Mouse (Mus musculus): ENCODE results near the gene BC029722.
"Not testable (repeated sequence)": the region's sequence is repeated elsewhere in the genome, so short reads cannot be mapped to it uniquely, and the experiment has no call there.

BC029722 gene

GRCm38 (mm10) chr2:155819392-155819448 lies at the start of gene BC029722:
Gene BC029722 (minus strand): TSS chr2:155819426.
- no peak for DNase-seq (ENCODE audit: inconsistent age in 2 of 2, low spot score in 1 of 2)

- DNase-seq (ENCODE audit: inconsistent age in 2 of 2, low spot score in 1 of 2): no peak
Measured at GRCm38 (mm10) chr2:155868320-155868719, 49.1 kb upstream of the BC029722 start.

DNA sequence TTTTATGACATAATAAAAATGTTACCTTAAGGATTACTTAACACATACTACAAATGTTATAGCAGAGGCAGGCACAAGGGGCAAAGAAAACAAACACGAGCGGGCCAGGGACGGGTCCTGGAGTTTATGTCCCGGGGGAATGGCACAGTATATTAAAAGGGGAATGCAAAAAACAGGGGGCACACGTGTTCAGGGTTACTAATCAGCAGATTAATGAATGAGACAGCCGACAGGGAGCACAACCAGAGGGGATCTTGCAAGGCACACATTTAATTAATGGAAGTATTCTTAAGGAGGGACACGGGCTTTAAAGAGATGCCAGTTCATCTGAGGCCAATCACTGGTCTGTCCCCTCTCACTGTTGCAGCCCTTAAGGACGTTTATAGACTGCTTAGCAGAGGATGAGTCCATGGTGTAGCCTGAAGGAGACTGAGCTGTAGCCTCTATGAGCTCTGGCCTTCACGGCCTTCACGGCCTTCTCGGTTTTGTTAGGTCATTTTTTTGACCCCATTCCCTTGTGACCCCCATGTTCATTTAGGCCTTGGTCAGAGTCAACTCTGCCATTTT lies 44.2 kb upstream of the BC029722 start:
- no peak for DNase-seq (ENCODE audit: inconsistent age in 2 of 2, low spot score in 1 of 2)

DNA sequence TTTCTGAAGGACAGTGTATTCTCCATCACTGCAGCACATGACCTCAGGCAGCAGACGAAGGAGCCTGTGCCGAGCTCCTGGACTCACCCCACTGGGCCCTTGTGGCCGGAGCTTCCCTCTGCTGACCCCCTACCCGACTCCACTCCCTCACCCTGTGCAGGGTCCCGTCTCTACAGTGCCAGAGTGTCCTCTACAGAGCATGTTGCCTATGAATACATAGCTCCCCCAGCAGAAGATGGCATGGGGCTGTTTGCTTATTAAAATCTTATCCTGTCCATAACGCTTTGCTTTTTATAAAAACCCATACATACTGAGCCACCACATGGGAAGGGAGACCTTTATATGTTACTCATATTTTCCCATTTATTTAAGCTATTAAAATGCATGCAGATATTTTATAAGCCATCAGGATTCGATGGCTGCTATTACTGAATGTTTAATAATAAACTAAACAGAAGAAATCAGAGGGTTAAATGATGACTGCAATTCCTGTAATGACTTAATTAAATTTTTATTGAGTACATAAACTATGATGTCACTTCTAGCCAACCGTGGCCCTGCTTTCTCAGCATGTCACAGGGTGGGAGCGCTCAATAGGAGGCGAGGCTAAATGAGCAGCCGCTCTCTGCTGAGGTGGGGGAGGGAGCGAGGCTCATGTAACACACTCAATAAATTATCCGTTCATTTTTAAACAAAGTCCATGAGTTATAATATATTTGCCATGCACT lies 43.5 kb upstream of the BC029722 start:
- no peak for DNase-seq (ENCODE audit: inconsistent age in 2 of 2, low spot score in 1 of 2)

- peak; percentile 71 to 84 for DNase-seq (ENCODE audit: inconsistent age in 2 of 2, low spot score in 1 of 2)
Measured at GRCm38 (mm10) chr2:155861581-155861980, 42.4 kb upstream of the BC029722 start.

DNA sequence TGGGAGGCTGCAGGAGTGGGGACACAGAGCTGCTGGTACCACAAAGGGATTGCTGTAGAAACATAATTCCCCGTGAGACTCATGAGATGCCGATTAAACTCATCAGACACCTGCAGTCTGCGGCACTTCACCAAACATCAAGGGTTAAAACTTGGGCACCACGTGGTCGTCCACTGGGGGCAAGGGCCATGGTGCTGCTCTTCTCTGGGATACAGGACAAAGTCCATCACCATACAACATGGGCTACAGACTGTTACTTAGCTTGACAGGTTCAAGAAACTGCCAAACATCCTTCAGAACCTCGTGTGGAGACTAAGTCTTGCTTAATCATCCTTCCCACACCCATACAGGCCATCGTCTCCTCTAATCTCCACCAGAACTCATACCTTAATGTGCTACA lies 40.9 kb upstream of the BC029722 start:
- no peak for DNase-seq (ENCODE audit: inconsistent age in 2 of 2, low spot score in 1 of 2)

DNA sequence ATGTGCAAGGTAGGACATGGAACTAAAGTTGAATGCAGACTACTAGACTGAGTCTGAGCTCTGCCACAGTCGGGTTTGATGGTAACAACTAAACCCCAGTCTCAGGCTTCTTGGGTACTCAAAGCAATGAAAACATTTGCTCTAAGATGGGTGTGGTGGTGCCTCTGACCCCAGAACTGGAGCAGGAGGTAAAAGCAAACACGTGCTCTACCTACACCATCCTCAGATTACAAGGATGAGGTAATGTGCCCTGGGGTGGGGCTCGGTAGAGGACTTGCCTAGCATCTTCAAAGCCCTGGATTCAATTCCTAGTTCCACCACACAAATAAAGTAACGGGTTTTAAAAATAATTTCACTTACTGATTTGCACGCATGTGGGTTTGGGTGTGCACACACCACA lies 33.3 kb upstream of the BC029722 start:
- DNase-seq (ENCODE audit: inconsistent age in 2 of 2, low spot score in 1 of 2): no peak

DNA sequence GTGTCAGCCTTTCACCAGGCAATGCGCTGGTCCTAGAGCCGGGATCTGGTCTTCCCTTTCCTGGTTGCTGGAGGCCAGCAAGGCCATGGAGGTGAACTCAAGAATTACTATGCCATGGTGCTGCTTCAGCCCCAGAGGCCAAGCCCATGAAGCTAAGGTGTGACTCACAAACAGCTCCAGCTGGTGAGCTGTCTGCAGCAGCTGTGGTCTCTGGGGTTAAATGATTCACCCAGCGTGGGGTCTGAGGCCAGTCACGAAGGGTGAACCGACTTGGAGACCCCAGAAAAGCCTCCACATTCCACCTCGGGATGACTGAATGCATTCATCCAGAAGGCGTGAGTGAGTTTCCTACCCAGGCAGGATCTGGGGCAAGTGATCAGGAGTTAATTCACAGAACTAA lies 30.9 kb upstream of the BC029722 start:
- no peak for DNase-seq (ENCODE audit: inconsistent age in 2 of 2, low spot score in 1 of 2)

DNA sequence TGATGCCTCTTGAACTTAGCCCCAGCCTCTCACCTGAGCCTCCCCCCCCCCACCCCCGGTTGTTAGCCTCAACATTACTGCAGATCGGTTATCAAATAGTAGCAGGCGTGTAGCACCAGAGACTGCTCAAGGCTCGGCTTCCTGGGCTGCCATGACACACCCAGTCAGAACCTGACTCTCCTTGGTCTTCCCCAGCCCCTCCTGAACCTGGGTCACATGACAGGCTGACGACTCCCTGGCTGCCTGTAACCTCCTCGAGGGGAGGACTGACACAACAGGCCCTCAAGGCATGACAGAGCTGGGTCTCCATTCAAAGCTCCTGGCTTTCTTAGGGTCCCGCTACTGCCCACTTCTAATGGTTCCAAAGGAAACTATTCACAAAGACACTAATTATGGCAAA lies 30.2 kb upstream of the BC029722 start:
- no peak for DNase-seq (ENCODE audit: inconsistent age in 2 of 2, low spot score in 1 of 2)

DNA sequence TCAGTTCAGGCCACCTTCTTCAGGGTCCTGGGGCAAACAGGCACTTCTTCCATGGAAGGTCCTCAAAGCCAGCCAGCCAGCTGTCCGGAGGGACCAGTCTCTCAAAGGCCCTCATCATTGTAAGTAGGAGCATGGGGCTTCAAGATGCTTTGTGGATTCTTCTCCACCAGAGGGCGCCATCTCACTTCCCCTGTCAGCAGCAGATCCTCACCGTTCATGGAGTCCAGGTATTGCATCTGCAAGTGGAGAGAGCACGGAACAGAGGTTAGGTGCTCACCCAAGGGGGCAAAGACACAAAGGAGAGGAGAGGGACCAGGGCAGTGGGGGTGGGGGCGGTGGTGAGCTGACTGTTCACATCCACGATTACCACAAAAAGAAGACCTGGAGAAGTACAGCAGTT lies 29.1 kb upstream of the BC029722 start:
- peak; percentile 79 to 95 for DNase-seq (ENCODE audit: inconsistent age in 2 of 2, low spot score in 1 of 2)

DNA sequence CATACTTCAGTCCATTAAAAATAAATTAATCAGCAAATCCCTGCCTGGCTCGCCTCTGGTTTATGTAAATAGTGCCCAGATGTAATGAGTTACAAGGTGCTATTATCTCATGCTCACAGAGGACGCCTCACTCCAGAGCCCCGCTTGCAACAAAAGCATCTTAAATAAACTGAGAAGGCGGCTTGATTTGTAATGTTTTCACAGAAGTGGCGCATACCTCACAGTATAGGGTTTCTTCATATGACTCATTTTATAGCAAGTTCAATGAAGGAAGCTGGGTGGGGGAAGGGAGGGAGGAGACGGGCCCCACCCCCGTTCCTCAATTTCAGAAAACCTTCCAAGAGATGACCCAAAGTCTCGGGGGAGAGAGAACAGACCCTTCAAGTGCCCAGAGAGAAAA lies 27.7 kb upstream of the BC029722 start:
- no peak for DNase-seq (ENCODE audit: inconsistent age in 2 of 2, low spot score in 1 of 2)

DNA sequence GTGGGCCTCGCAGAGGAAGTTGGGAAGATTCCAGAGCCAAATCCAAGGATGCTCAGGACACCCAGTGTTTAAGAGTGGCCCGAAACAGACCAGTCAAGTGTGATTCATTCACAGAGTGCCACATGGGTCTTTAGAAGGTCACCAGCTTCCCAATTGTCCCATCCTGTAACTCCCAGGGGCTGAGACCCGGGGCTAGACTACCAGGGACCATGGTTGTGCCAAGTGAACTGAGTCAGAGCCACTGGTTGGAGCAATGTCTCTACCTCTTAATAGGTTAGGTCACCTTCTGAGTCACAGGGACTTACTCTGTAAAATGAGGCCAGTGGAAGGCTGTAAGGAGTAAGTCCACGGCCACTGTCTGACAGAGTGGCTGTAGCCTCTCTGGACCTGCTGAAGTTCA lies 19.7 kb upstream of the BC029722 start:
- DNase-seq (ENCODE audit: inconsistent age in 2 of 2, low spot score in 1 of 2): peak in 1 of 2 experiments; percentile 72

- DNase-seq (ENCODE audit: inconsistent age in 2 of 2, low spot score in 1 of 2): no peak
Measured at GRCm38 (mm10) chr2:155837961-155838360, 18.7 kb upstream of the BC029722 start.

GRCm38 (mm10) chr2:155834732-155835131 lies 15.5 kb upstream of the BC029722 start, which contains the start of gene Fam83c:
Gene Fam83c (minus strand): TSS chr2:155834854.
- no peak for DNase-seq (ENCODE audit: inconsistent age in 2 of 2, low spot score in 1 of 2)

DNA sequence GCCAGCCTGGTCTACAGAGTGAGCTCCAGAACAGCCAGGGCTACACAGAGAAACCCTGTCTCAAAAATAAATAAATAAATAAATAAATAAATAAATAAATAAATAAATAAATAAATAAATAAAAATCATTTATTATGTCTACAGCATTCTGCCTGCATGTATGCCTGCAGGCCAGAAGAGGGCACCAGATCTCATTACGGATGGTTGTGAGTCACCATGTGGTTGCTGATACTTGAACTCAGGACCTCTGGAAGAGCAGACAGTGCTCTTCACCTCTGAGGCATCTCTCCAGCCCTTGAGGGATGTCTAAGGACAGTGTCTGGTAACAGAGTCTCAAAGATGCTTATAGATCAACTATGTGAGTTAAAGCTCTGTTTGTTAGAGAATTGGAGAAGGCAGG lies 12.9 kb upstream of the BC029722 start:
- not testable (repeated sequence) for DNase-seq (ENCODE audit: inconsistent age in 2 of 2, low spot score in 1 of 2)

DNA sequence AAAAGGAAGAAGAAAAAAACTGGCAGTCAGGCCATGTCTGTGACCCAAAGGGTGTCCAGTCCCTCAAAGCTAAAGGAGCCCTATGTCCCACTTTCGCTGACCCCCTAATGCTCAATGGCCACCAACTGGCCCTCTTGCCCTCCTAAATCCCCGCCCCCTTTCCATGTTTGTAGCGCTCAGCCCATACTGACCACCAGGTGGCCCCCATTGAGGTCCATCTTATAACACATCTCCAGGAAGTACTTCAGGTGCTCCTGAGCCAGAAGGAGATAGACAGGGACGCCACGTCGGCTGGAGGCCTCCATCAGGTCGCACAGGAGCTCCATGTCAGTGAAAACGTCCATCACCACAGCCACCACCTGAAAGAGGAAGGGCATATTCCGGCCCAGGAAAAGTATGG lies 12.1 kb upstream of the BC029722 start:
- no peak for DNase-seq (ENCODE audit: inconsistent age in 2 of 2, low spot score in 1 of 2)

GRCm38 (mm10) chr2:155830841-155831240 lies 11.6 kb upstream of the BC029722 start:
- peak; percentile 61 to 74 for DNase-seq (ENCODE audit: inconsistent age in 2 of 2, low spot score in 1 of 2)

DNA sequence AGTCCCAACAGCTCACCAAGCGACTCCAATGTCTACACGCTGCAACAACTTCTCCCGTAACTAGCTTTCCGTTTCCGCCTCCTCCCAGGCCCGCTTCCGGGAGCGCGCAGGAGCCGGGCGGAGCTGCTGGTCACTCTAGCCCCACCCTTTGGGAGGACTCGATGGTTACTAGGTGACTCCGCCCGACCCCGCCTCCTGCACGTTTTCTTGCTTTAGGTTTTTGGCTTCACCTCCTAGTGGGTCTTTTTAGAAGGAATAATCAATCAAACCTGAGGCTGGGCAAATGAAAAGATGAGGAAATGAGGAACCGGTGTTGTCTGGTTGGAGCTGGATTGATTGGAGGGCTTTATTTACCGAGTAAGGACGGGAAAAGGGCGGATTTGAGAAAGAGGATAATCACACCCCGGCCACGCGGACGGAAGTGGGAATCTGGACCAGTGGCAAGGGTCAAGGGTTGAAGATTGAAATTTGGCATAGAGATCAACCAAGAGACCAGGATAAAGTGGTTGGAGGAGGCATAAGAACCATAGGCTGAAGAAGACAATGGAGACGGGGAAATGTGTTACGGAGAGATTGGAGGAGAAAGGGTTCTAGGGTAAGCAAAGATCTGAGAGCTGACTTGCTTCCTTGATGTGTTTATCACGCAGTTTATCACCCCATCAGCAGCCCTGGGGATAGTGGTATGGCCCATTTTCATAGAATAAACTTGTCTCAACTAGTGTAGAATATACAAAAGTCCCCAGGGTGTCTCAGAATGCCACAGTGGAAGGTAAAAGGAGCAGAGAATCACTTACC lies 7.6 kb upstream of the BC029722 start, which contains the start of gene Eif6:
Gene Eif6, minus strand, starts transcription at position 296 of the 795 bp plus-strand sequence.
- DNase-seq (ENCODE audit: inconsistent age in 2 of 2, low spot score in 1 of 2): peak; percentile 90 to 96

DNA sequence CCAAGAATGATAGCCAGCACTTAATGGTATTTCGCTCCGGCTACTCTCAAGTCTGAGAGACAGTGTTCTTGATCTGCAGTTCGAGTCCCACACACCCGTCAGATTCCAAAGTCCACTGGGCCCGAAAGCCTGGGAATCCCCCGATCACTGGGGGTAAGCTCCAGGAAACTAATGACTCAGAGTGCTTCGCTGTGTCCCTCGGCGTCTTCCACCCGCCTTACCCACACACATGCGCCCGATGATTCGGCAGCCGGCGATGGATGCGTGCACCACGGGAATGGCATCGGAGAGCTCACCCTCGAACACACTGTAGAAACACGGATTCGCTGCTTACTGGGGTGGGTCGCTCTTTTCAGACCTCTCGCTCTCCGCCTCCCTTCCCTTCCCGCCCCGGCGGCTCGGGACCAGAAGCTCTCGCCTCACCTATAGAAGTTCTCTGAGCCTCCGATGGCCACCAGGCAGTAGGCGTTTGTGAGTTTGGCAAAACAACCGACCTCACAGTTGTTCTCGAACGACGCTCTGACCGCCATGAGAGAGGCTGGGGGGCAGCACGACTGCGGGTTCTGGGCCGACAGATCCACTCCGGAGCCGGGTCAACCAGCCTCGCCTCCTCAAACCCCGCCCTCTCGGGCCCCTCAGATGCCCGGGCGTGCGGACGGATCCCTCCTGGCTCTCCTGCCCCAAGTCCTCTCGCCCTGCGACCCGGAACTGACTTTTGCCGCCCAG lies 6.8 kb upstream of the BC029722 start:
- DNase-seq (ENCODE audit: inconsistent age in 2 of 2, low spot score in 1 of 2): peak; percentile 61 to 81

DNA sequence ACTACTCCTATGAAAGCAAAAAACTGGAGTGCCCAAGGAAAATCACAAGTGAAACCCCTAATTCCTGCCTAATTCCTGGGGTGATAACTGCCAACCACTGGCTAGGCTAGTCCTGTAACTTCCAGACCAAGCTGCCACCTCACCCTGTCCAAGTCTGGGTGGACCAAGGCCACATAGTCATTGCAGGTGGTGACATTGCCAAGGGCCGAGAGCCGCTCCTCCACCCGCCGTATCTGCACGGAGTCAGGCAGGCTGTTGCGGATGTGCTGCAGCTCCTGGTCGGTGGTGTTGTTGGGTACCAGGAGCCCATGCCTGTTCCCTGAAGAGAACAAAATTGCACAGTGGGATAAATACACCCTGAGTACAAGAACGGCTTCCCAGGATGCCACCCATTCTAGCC lies 4.5 kb upstream of the BC029722 start:
- DNase-seq (ENCODE audit: inconsistent age in 2 of 2, low spot score in 1 of 2): peak in 1 of 2 experiments; percentile 60

GRCm38 (mm10) chr2:155820779-155821178 lies 1.6 kb upstream of the BC029722 start:
- peak; percentile 10 to 47 for DNase-seq (ENCODE audit: inconsistent age in 2 of 2, low spot score in 1 of 2)
